Mouse (Mus musculus) cerebellum, adult 2 months (tissue): ENCODE measurements around the gene Cep290.

Experiments used
- CTCF ChIP-seq: fragments of 200-500 bp; IDR thresholded peaks from 2 replicates; pipeline ENCODE4 v1.5.1; 2011; ENCODE audit warnings: low read depth, mild to moderate bottlenecking, control low read depth, low read length, moderate library complexity, borderline replicate concordance; ENCODE audit not compliant: insufficient read depth
- POLR2A ChIP-seq: fragments of 200-500 bp; IDR thresholded peaks from 2 replicates; pipeline ENCODE4 v1.6.1; 2011; ENCODE audit warnings: low read length, control low read depth, borderline replicate concordance; ENCODE audit not compliant: insufficient read depth

GRCm38 (mm10) chr10:100479538-100479937 is 7.8 kb upstream of the Cep290 start:
- TF ChIP-seq CTCF (no peak), POLR2A (no peak)
